Mouse (Mus musculus) layer of hippocampus, adult 2 months (tissue): ENCODE data around the gene Dscam. TPM values are rescaled to one million over a fixed set of nuclear protein-coding genes. Genes with fewer than 3 reads are reported as not detected.

Source experiments
- DNase-seq, 2 experiments: peaks; one replicate each; pipeline ENCODE4 v3.0.0; 2022; ENCODE audit warnings: low spot score in 2 of 2
- H3K27ac ChIP-seq: fragments of 200-600 bp; 2 replicates; pipeline ENCODE4 v1.8.1; 2022
- H3K4me3 ChIP-seq: fragments of 200-600 bp; 2 replicates; pipeline ENCODE4 v1.8.1; 2022; ENCODE audit warnings: mild to moderate bottlenecking
- CTCF ChIP-seq: fragments of 200-600 bp; conservative IDR thresholded peaks from 2 replicates; pipeline ENCODE4 v1.8.1; 2022; ENCODE audit warnings: antibody characterized with exemption, mild to moderate bottlenecking, moderate library complexity
- total RNA-seq, 2 experiments: library from RNA; stranded (reverse); gene quantifications; 2 replicates each; pipeline ENCODE4 v1.2.3; 2021

The Dscam gene
- total RNA-seq, 2 experiments from 2014 or later: 36.8 to 41.0 TPM

GRCm38 (mm10) chr16:97166166-97166565 lies 4.4 kb downstream of the Dscam start:
- H3K4me3 ChIP-seq: peak overlapping the region; percentile 48
- H3K27ac ChIP-seq: peak overlapping the region; percentile 64; the same call in 1 of the 2 replicates
- DNase-seq: no peak
- no peak for TF ChIP-seq CTCF

GRCm38 (mm10) chr16:97165444-97166121 lies 5.0 kb downstream of the Dscam start:
- peak; percentile 51 to 64 for DNase-seq
- peak; percentile 82 for TF ChIP-seq CTCF
- Histone ChIP-seq H3K4me3 (peak overlapping the region; percentile 48), H3K27ac (peak overlapping the region; percentile 64)

GRCm38 (mm10) chr16:97158279-97158678 lies 12.3 kb downstream of the Dscam start:
- Histone ChIP-seq H3K27ac (no peak overlapping the region), H3K4me3 (no peak overlapping the region)
- no peak for DNase-seq
- TF ChIP-seq CTCF: no peak

DNA sequence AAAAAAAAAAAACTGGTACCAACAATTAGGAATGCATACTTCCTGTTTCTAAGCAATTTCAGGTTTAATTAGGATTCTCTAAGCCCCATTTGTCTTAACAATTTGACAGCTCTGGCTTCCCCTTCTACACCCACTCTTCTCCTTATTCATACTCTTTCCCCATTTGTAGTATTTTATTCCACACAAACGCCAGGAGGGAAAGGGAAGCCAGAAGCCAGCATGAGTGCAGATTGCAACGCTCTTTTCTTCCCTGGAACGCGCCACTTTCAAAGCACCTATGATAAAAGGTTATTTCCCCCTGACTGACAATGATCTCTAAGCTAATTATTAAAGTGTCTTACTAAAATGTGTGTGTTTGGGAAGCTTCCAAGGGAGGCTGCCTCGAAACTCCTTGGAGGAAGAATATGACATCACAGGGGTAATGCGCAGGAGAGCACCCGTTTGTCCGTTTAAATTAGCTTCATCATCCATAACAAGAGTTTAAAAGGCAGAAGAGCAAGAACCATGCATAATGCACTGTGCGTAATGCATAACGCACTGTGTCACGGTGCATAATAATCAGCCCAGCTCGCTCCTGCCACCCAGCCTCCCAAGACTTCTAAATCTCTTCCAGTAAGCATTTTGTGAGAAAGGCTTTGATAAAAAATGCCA lies 25.9 kb downstream of the Dscam start:
- Histone ChIP-seq H3K27ac (no peak overlapping the region), H3K4me3 (no peak overlapping the region; the same call in 1 of the 2 replicates)
- TF ChIP-seq CTCF: no peak
- DNase-seq: peak in 1 of 2 experiments; percentile 34

GRCm38 (mm10) chr16:97141943-97142342 lies 28.6 kb downstream of the Dscam start:
- Histone ChIP-seq H3K4me3 (no peak overlapping the region), H3K27ac (no peak overlapping the region)
- no peak for DNase-seq
- no peak for TF ChIP-seq CTCF

DNA sequence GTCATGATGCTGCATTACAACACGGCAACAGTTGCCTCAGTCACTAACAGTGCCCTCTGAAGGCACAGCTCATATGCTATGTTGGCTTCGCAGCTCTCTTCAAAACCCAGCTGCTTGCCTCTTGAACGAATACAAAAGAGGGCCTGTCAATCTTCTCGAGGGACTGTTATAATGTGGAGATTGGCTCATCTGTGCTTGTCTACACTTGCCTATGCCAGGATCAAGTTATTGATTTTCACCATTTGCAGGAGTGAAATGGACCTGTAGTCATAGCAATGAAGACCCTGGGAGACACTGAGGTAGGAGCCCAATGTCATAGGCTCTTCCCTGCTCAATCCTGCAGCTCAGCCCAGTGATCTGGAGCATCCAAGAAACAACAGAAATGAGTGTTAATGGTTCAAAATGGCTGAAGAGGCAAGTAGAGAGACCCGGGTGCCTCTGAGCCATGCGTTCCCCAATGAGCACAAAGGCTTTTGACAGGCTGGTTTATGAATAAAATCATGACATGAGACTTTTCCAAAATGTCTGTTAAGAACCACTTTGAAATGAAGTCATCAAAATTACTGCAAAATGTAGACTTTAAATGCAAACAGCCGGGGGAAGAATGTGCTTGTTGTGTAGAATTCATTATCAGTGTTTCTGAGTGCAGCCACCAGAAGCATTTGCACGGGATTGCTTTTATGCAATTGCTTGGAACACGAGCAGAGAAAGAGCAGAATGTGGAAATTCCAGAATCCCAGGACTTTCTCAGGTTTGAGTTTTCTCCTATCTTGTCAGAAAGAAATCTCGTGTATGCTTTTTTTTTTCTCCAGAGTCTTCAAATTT lies 35.3 kb downstream of the Dscam start:
- Histone ChIP-seq H3K27ac (peak overlapping the region; percentile 74), H3K4me3 (no peak overlapping the region)
- TF ChIP-seq CTCF: no peak
- DNase-seq: peak in 1 of 2 experiments; percentile 43

DNA sequence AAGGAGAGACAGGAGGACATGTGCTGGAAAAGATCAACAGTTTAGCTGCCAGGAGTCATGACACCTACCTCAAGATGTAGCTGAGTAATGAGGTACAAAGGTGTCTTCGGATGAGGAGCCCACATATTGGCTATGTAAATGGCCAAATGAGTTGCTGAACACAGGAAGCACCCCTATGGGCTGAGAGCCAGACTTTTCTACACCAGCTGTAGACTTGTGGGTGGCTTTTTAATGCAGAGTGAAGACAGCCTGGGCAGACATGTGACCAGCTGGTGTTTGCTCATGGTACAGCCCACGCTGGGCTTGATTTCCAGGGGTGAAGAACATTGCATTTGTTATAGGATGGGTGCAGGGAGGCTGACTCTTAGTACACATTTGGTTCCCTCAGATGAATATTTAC lies 43.3 kb downstream of the Dscam start:
- Histone ChIP-seq H3K4me3 (no peak overlapping the region), H3K27ac (peak overlapping the region; percentile 77)
- no peak for TF ChIP-seq CTCF
- peak; percentile 89 to 92 for DNase-seq

GRCm38 (mm10) chr16:97110028-97110427 lies 60.5 kb downstream of the Dscam start:
- TF ChIP-seq CTCF: no peak
- DNase-seq: no peak
- Histone ChIP-seq H3K27ac (no peak overlapping the region), H3K4me3 (no peak overlapping the region)

GRCm38 (mm10) chr16:97105266-97105665 lies 65.3 kb downstream of the Dscam start:
- no peak overlapping the region for H3K4me3 ChIP-seq
- no peak for DNase-seq
- TF ChIP-seq CTCF: no peak
- no peak overlapping the region for H3K27ac ChIP-seq

DNA sequence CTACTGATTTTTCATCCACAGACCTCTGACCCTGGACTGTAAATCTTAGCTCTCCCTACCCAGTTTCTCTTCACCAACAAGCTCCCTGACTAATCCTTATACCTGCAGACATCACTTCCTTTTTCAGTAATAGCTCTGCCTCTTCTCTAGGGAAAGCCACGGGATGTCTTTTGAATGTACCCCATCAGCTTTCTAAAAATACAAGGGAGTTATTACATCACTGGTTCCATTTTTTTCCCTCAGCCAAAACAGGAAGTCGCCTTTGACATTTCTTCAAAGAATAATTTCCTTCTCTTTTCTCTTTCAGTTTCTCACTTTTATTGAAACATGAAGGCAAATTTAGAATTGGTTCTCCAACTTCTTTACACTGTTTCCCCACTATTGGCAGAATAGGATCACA lies 67.5 kb downstream of the Dscam start:
- no peak for TF ChIP-seq CTCF
- DNase-seq: no peak
- Histone ChIP-seq H3K4me3 (no peak overlapping the region), H3K27ac (no peak overlapping the region)

GRCm38 (mm10) chr16:97100091-97100490 lies 70.5 kb downstream of the Dscam start:
- peak overlapping the region; percentile 39; the same call in 1 of the 2 replicates for H3K27ac ChIP-seq

DNA sequence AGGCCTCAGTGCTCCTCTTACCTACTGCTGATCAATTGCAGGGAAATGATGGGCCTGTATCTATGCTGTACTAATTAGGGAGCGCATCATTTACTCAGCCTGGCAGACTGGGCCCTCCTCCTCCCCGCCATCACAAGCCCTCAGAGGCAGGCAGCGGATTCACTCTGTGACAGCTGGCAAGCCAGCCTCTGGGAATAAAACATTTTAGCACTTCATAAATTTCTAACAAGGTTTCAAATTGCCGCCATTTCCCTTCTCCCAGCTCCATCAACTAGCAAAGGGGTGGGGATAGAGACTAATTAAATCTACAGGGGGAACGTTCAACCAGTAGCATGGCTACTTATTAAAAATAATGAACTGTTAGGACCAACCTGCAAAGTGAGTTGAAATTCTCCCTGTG lies 72.0 kb downstream of the Dscam start:
- peak in 1 of 2 experiments; percentile 26 for DNase-seq
- 0 out of 2 replicates have a peak overlapping the region, but pooled peaks have one; percentile 39 for H3K27ac ChIP-seq
- TF ChIP-seq CTCF: no peak
- H3K4me3 ChIP-seq: no peak overlapping the region

More at GRCm38 (mm10) chr16:97100091-97100490, 70.5 kb downstream of the Dscam start:
- no peak overlapping the region for H3K4me3 ChIP-seq
- no peak for TF ChIP-seq CTCF
- no peak for DNase-seq

DNA sequence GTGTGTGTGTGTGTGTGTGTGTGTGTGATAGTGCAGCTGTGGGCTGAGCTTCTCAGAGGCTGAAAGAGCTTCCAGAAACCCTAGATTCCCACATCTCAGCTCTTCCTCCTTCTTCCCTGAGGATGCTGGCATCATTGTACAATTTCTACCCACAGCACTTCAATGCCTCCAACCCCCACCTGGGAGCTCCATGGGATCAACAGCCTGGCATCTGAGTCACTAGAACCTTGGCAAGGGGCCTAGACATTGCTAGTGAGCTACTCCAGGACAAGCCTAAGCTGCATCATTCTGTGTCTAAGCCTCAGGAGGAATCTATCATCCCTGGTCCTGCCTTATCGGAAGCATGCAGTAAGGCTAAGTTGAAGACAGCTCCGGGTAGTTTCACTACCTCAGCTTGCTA lies 73.8 kb downstream of the Dscam start:
- H3K4me3 ChIP-seq: no peak overlapping the region
- TF ChIP-seq CTCF: no peak
- peak; percentile 57 to 66 for DNase-seq
- H3K27ac ChIP-seq: no peak overlapping the region
